Mouse (Mus musculus) kidney, adult 2 months (tissue): ENCODE results near the gene Bcl9.

Experiments
- CTCF ChIP-seq: fragments of 200-500 bp; conservative IDR thresholded peaks from 2 replicates; pipeline ENCODE4 v1.5.1; 2011; ENCODE audit warnings: low read depth, mild to moderate bottlenecking, control low read depth, low read length, moderate library complexity, mixed read lengths; ENCODE audit not compliant: insufficient read depth, insufficient read length
- POLR2A ChIP-seq: fragments of 200-500 bp; IDR thresholded peaks from one replicate; pipeline ENCODE4 v1.6.1; 2011; ENCODE audit warnings: low read depth, low read length, control low read depth

- TF ChIP-seq POLR2A (no peak), CTCF (no peak)
Measured at GRCm38 (mm10) chr3:97226719-97227118, 71.0 kb downstream of the Bcl9 start.
